Mouse (Mus musculus): ENCODE data around the gene Tmem256.

Gene Tmem256

DNA sequence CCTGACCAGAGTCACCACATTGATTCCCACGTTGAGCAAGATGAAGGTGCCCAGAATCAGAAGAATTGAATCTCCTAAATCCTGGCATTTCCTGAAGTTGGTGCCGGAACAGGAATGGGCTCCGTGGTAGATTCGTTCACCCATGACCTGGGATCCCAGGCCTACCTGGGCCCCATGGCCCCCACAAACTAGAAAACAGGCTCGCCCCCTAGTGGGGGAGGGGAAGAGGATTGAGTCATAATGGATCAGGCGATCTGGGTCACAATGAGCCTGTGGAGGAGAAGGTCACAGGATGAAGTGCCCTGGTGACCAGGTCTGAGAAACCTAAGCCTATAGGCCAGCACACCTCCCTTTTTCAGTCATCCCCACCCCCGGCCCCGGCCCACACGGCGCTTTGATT is 23.2 kb upstream of the Tmem256 start, which contains the start of gene Gm39566:
TSS of gene Gm39566 (minus strand) at position 144 of the 400 bp plus-strand sequence.
- no peak for DNase-seq

GRCm38 (mm10) chr11:69816520-69816919 is 21.8 kb upstream of the Tmem256 start:
- DNase-seq: no peak

- no peak for DNase-seq
Measured at GRCm38 (mm10) chr11:69818365-69818764, 19.9 kb upstream of the Tmem256 start, which contains the start of gene Spem2. Gene Spem2 (minus strand): TSS chr11:69818465.

- DNase-seq: no peak
Measured at GRCm38 (mm10) chr11:69818871-69819270, 19.4 kb upstream of the Tmem256 start.

DNA sequence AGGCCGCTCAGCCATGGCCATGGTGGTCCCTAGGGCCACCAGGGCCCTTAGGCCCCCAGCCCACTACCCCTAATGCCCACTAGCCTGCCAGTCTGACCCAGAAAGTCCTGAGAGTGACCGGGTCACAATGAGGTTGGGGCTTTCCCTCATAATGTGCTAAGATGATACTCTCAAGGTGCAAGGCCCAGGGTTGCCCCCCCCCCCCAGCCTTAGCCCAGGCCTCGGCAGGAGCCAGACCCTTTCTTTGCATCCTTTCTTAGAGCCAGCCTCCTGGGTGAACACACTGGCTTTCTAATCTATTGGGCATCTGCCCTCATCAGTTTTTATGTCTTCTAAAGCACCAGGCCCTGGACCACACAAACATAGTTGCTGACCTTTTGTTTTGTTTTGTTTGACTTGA is 16.2 kb upstream of the Tmem256 start, which contains the start of gene Spem1:
TSS of gene Spem1 (minus strand) at position 101 of the 400 bp plus-strand sequence.
- no peak for DNase-seq

DNA sequence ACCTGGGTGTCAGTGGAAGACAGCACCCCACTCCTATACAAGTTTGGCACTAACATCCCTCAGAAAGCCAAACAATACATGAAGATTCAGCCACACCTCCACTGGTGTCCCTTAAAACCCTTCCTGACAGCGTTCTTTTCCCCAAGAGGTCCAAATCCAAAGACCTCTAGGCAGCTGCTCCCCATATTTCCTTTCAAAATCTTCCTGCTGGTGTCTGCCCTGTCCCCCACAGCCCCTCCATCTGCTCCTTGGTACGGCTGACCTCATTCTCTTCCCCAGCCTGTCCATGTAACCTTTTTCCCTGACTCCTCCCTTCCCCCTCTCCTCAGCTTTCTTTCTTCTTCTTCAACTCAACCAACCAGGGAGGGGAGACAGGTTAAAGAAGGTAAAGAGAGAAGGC is 14.9 kb upstream of the Tmem256 start:
- DNase-seq: peak in 1 of 2 experiments; percentile 61

- peak; percentile 57 to 60 for DNase-seq
Measured at GRCm38 (mm10) chr11:69828832-69829231, 9.5 kb upstream of the Tmem256 start.

DNA sequence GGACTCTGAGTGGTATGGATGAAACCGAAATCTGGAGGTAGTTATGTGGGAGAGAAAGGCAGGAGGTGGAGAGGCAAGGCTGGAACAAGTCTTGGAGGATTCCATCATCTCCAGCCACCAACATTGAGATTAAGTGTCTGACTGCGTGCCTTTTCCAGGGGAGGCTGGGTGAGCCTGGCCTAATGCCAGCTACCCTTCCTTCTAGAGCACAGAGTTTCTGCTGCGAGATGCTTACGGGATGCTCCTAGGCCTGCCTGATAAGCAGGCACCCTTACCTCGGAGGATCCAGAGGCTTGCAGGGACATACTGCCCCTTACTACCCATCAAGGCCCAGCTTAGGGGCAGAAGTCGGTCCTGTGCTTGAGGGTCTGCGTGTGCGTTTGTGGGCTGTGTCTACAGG is 4.8 kb upstream of the Tmem256 start:
- no peak for DNase-seq

DNA sequence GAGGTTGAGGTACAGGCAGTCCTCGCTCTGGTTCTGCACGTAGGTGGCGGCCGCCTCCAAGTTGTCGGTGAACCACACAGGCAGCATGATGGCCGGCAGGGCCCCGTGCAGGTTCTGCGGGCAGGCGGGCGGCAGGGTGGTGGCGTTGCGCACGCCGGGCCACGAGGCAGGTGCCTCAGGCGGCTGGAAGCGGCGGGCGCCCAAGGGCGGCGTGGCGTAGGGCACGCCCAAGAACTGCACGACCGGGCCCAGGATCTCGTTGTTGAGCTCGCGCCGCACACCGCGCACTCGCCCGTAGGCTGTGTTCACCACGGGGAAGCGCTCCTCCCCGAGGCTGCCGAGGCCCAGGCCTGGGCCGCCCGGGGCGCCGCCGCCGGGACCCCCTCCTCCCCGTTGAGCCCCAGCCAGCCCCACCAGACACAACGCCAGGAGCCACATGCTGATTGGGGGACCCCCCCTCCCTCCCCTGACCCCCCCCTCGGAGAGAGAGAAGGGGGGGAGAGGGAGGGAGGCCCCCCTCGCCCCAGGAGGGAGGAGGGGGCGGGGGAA is 4.2 kb upstream of the Tmem256 start:
- DNase-seq: no peak

DNA sequence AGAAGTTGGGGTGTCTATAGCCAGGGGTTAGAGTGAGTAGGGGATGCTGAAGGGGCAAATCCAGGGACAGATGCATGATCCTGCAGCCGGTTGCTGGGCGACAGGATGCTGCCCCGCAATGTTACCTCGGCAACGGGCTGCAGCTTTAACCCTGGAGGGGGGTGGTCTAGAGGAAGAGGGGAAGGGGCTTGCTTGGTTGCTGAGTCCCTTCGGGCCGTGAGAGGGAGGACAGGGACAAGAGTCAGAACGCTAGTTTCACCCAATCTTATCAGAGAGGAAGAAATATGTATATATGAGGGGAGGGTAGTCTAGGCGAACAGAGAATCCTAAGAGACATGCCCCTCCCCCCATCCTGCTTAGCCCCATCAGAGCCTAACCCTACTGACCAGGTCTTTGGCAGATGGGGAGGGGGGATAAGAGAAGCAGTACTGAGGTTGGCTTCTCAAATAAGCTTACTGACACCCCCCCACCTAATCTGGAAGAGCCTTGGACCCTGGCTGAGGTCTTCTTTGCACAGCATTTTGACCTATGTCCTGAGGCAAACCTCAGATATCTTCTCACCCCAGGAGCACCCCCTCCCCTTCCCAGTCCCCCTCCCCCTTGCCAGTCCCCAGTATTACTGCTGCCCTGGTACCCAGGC is 2.9 kb upstream of the Tmem256 start:
- DNase-seq: peak in 1 of 2 experiments; percentile 50

DNA sequence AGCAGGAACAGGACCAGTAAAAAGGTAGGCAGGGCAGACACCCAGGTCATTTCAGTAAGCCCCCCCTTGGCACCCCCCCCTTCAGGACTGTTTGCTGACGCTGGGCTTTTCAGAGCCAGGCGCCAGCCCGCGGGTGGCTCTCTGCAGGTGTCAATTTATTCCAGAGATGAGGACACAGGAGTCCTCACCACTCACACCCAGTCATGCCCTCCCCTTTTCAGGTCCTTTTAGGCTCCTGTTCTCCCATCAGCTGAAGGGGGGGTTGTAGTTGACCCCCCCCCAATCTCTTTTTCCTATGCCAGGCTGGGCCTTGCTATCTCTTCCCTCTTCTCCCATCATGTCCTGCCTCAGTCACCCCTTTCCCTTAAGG is 2.4 kb upstream of the Tmem256 start:
- peak in 1 of 2 experiments; percentile 56 for DNase-seq

- peak; percentile 71 to 73 for DNase-seq
Measured at GRCm38 (mm10) chr11:69836703-69837576, 1.4 kb upstream of the Tmem256 start.

- peak; percentile 94 to 95 for DNase-seq
Measured at GRCm38 (mm10) chr11:69837604-69837951, 736 bp upstream of the Tmem256 start, which contains the start of gene Nlgn2. Gene Nlgn2 (minus strand): TSS chr11:69837784.

- DNase-seq: peak in 1 of 2 experiments; percentile 48
Measured at GRCm38 (mm10) chr11:69838714-69839104, 395 bp downstream of the Tmem256 start.

DNA sequence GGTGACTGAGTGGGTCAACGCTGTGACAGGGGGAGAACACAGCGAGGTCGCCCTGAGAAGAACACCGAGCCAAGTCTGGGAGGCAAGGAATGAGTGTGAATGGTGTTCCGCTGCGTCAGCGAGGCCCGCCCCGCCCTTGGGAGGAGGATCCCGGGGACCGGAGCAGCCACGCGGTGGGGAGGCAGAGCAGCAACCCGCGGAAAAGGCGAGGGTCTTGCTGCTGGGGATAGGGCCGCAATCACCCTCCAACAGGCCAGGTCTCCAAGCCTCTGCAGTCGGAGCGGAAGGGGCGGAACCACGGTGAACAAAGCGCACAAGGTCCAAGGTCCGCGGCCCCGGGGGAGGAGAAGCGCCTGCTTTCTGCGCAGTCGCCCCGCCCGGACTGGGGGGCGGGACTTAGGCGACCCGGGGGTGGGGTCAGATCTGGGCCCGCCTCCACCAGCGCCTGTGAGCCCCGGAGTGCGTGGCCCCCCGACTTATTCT is 7.9 kb downstream of the Tmem256 start, which contains the start of gene Plscr3:
TSS of gene Plscr3 (plus strand) at position 179 of the 483 bp plus-strand sequence.
- peak; percentile 97 to 98 for DNase-seq

DNA sequence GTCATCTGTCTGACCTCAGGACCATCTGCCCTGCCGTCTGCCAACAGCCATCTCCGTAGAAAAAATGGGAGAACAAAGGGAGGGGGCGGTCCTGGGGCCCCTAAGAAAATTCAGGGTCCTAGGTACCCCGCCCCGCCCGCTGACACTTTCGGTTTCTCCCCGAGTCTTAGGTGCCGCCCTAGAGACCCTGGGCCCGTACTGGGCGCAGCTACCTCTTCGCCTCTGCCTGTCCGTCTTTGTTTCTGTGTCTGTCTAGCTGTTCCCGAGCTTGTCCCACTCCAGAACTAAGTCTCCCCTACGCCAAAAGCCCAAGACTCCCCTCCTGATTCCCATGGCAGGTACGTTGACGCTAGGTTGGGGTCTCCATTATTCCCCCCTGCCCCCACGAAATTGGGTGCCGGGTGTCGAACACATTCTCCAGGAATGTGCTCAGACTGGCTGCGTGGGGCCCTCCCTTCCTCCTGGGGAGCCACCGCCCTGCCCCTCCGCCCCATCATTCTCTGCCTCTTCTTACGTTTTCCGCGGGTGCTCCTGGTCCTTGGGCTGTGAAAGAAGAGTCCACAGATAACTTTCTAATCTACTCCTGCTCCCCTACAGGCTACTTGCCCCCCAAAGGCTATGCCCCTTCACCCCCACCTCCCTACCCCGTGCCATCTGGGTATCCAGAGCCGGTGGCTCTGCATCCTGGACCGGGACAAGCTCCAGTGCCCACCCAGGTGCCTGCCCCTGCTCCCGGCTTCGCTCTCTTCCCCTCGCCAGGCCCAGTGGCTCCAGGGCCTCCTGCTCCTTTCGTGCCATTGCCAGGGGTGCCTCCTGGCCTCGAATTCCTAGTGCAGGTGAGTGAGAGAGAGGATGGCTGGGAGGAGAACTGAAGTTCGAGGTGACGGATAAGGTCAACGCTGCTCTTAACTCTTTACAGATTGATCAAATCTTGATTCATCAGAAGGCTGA is 8.7 kb downstream of the Tmem256 start:
- DNase-seq: peak; percentile 53 to 64

- DNase-seq: peak; percentile 87 to 88
Measured at GRCm38 (mm10) chr11:69848021-69848420, 9.7 kb downstream of the Tmem256 start.

DNA sequence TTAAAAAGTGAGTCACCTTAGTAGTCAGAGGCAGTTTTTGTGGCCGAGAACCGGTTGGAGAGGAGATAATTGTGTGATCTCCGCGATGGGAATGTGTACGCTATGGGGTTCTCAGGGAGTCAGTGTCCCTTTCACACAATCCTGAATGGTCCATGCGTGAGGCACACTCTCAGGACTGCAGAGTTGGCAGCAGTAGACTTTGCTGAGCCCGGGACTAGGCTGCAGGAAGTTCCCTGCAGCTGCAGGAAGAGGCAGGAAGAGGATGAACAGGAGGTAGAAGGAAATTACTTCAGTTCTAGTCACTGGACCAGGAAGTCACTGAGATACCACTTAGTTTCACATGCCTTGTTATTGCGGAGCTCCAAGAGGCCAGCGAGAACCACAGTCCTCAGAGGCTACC is 10.8 kb downstream of the Tmem256 start:
- DNase-seq: no peak

DNA sequence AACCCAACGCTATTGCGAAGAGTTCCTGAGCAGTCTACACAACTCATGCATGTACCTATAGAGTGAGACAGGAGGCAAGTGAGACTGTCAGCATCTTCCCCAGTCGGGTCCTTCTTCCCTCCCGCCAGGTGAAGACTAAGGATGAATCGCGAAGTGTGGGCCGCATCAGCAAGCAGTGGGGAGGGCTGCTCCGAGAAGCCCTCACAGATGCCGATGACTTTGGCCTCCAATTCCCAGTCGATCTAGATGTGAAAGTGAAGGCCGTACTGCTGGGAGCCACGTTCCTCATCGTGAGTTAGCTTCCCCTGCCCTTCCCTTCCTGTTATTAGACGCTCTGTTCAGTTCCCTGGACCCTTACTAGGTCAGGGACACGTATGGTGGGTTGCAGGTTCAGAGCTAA is 11.6 kb downstream of the Tmem256 start:
- no peak for DNase-seq

DNA sequence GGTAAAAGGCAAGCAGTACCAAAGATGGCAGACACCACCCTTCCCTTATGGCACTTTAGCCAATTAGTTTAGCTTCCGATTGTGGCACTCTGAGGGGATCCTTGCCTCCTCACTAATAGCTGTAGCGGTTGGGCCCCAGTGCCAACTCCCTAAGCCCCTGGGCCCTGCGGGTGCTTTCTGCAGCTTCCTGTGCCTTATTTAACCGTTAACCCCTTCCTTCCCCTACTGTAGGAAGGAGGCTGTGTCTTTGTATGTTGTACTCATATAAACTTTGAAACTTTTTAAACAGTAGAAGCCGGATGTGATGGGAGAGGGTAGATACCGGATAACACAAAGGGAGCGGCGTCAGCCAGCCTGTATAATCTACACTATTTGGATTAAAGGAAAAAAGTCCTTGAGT is 12.4 kb downstream of the Tmem256 start:
- no peak for DNase-seq

DNA sequence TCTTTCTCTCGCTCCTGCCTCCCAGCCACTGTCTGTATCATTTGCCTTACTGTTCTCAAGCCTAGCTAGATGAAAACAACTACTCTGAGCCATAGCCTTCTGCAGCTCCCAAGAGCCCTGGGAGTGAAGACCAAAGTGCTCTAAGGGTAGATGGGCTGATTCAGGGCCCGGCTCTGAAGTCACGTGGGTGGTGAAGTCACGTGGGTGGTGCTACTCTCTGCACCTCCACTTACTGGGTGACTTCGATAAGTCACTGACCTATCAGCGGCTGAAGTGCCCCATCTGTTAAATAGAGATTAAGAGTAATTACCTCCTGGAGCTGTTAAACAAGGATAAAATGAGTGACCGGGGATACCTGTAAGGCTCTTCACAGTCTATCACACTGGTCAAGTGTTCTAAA is 15.7 kb downstream of the Tmem256 start:
- DNase-seq: no peak

- no peak for DNase-seq
Measured at GRCm38 (mm10) chr11:69854680-69855079, 16.4 kb downstream of the Tmem256 start.
